Mouse (Mus musculus): ENCODE data around the gene Gpr65. TPM values are rescaled to one million over a fixed set of nuclear protein-coding genes. Genes with fewer than 3 reads are reported as not detected.

Gene Gpr65
- total RNA-seq (2023), result 10 to 100 TPM; 30.2 TPM

GRCm38 (mm10) chr12:98268441-98269369, at the start of gene Gpr65:
Gpr65 (plus strand) TSS chr12:98268635.

GRCm38 (mm10) chr12:98258845-98259517, 9.5 kb upstream of the Gpr65 start, which contains the start of gene Galc:
Galc (minus strand) TSS chr12:98259459.

Other genes starting within 250 kb of the Gpr65 start
- gene Galc, start 9.2 kb upstream of the Gpr65 start, total RNA-seq (2023), result 10 to 100 TPM; 24.1 to 28.6 TPM